Mouse (Mus musculus) midbrain, embryonic 13.5 days (tissue): ENCODE measurements at regions not wholly inside any gene's neighbourhood (a gene's known extent, or its start where the extent isn't known, plus 50 kb on each side); places are given as distances from the start of the nearest gene placed in this dataset.

Experiments used
- ATAC-seq: fragments of 200-750 bp; cut with Nextera tagmentation; 2 replicates; pipeline ENCODE4 v1.8.0; 2017; ENCODE audit warnings: mild to moderate bottlenecking, moderate TSS enrichment, moderate library complexity
- H3K27ac ChIP-seq: fragments of 300-500 bp; sonication (generic); 2 replicates; pipeline ENCODE4 v1.5.1; 2015; ENCODE audit warnings: inconsistent platforms, mild to moderate bottlenecking, moderate library complexity
- H3K27me3 ChIP-seq: fragments of 300-500 bp; sonication (generic); 2 replicates; pipeline ENCODE4 v1.6.1; 2015; ENCODE audit warnings: mild to moderate bottlenecking, inconsistent platforms
- H3K36me3 ChIP-seq: fragments of 300-500 bp; sonication (generic); 2 replicates; pipeline ENCODE4 v1.6.1; 2015; ENCODE audit warnings: mild to moderate bottlenecking, inconsistent platforms
- H3K4me1 ChIP-seq: fragments of 300-500 bp; sonication (generic); replicated peaks from 2 replicates; pipeline ENCODE4 v1.6.1; 2015; ENCODE audit warnings: inconsistent platforms
- H3K4me2 ChIP-seq: fragments of 300-500 bp; sonication (generic); replicated peaks from 2 replicates; pipeline ENCODE4 v1.6.1; 2015; ENCODE audit warnings: moderate library complexity, mild to moderate bottlenecking, inconsistent platforms
- H3K4me3 ChIP-seq: fragments of 300-500 bp; sonication (generic); replicated peaks from 2 replicates; pipeline ENCODE4 v1.5.1; 2015; ENCODE audit warnings: mild to moderate bottlenecking, inconsistent platforms
- H3K9ac ChIP-seq: fragments of 300-500 bp; sonication (generic); replicated peaks from 2 replicates; pipeline ENCODE4 v1.6.1; 2015; ENCODE audit warnings: mild to moderate bottlenecking, inconsistent platforms
- H3K9me3 ChIP-seq: fragments of 300-500 bp; sonication (generic); 2 replicates; pipeline ENCODE4 v1.6.1; 2016; ENCODE audit warnings: mild to moderate bottlenecking, inconsistent platforms
- WGBS: fragments of 180-500 bp; shearing (Covaris S2); methylation state at CpG from one replicate; pipeline ENCODE4 v1.1.7; 2015; 5-methylcytosine and 5-hydroxymethylcytosine counted together

DNA sequence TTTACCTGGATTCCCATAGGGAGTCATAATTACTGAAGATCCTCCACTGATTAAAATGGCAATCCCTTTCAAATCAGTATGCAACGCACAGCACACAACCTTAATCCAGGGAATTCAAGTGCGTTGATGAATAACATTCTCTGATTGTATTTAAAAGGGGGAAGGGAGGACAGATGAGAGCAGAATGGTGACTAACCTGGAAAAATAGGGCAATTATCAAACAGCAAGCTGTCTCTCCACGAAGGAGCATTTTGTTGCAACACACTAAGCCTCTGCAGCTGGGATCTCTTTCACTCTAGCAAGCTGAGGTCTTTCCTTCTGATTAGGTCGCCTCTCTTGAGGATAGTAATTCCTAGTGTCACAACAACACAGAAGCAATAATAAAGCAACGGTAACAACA, 501.5 kb downstream of the Tusc1 start:
- Histone ChIP-seq H3K36me3 (no peaks in the 10 kb centered on the region), H3K27ac (peak overlapping the region; percentile 49; the same call in 1 of the 2 replicates), H3K9me3 (no peaks in the 10 kb centered on the region), H3K27me3 (no peaks in the 10 kb centered on the region), H3K4me1 (peaks cover 12% of the 10 kb centered on the region), H3K9ac (no peak overlapping the region), H3K4me3 (no peak overlapping the region), H3K4me2 (0 out of 2 replicates have a peak overlapping the region, but pooled peaks have one; percentile 11)
- WGBS: 10% methylated on average over 5 of the region's 5 CpGs
- peak; percentile 71 for ATAC-seq

- WGBS: 81% methylated on average over 1 of the region's 1 CpGs
- Histone ChIP-seq H3K36me3 (no peaks in the 10 kb centered on the region), H3K27me3 (no peaks in the 10 kb centered on the region), H3K4me2 (no peak overlapping the region), H3K4me1 (peaks cover 12% of the 10 kb centered on the region), H3K9ac (no peak overlapping the region), H3K9me3 (no peaks in the 10 kb centered on the region), H3K4me3 (no peak overlapping the region), H3K27ac (peak overlapping the region; percentile 27)
- ATAC-seq: peak; percentile 38; the same call in 1 of the 2 replicates
These were observed 504.1 kb downstream of the Tusc1 start for GRCm38 (mm10) chr4:92831181-92831715.

DNA sequence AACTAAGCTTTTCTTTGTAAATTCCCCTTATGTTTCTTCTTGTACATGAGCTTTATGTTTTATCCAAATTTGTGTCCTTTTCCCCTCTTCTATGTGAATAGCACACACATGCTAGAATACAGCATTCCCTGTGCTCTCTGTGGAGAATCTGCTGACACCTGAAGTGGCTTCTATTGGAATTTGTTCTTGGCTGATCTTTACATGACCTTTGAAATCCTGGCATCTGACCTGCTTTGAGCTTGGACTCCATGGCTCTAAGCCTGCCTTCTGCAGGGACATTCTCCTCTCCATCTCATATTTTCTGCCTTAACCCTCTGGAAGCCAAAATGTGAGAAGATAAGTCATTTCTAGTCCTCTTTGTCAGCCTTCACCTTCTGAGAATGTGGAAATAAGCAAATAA, 507.5 kb downstream of the Tusc1 start:
- Histone ChIP-seq H3K27me3 (no peaks in the 10 kb centered on the region), H3K27ac (no peak overlapping the region), H3K4me1 (0 out of 2 replicates have a peak, but pooled peaks cover 5% of the 10 kb centered on the region), H3K4me3 (no peak overlapping the region), H3K9ac (no peak overlapping the region), H3K9me3 (no peaks in the 10 kb centered on the region), H3K36me3 (no peaks in the 10 kb centered on the region), H3K4me2 (no peak overlapping the region)
- no peak for ATAC-seq

DNA sequence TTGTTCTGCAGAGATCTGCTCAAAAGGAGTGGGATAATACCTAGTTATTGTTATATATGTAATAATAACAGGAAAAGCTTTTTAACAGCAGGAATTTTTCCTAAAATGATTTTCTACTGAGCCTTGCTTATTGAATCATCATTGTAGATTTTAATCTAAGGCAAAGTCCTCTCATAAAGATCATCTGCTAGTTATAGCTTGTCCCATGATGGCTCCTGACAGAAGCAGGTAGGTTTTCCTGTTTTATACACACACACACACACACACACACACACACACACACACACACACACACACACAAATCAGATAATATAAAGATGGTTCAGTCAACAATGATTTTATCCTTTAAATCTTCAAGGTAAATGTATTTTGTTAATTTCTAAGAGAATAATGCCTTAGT, 507.9 kb downstream of the Tusc1 start:
- Histone ChIP-seq H3K9me3 (no peaks in the 10 kb centered on the region), H3K4me2 (no peak overlapping the region), H3K36me3 (no peaks in the 10 kb centered on the region), H3K4me1 (0 out of 2 replicates have a peak, but pooled peaks cover 5% of the 10 kb centered on the region), H3K27ac (no peak overlapping the region), H3K9ac (no peak overlapping the region), H3K4me3 (no peak overlapping the region), H3K27me3 (no peaks in the 10 kb centered on the region)
- no peak for ATAC-seq

DNA sequence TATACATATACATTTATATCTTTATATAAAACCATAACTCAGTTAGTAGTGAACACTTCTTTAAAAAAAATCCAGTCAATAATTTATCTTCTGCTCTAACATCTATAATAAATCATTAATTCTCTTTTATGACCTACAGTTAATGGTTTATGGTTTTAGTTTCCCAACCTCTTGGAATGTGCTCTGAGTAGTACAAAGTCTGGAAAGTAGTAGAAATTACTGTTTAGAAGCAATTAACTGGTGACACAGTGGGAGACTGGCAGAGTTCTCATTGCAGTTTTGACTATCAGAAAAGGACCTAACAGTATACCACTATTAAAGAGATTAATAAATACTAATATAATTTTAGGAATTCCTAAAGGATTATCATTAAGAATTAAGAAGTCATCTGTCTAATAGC, 508.3 kb downstream of the Tusc1 start:
- ATAC-seq: no peak
- H3K27me3 ChIP-seq: no peaks in the 10 kb centered on the region

DNA sequence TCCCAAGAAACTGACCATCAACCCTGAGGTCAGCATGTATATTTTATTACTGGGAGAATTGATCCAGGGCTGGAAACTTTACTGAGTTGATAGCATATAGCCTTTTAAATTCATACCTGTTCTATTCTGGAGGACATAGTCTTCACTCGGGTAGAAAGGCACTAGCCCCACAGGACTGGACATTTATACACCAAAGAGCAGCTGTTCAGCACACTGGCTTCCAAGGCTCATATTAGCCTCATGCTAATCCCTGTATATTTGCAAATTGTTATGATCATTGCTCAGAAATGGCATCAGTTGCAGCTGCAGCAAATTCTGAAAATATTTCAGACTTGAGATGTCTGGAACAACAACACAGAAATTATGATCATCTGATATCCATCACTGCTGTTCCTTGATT, 547.2 kb downstream of the Tusc1 start:
- H3K4me1 ChIP-seq: no peaks in the 10 kb centered on the region
- no peaks in the 10 kb centered on the region for H3K27me3 ChIP-seq
- no peak overlapping the region for H3K9ac ChIP-seq
- no peaks in the 10 kb centered on the region for H3K9me3 ChIP-seq
- H3K4me2 ChIP-seq: no peak overlapping the region
- 88% methylated on average over 1 of the region's 1 CpGs for WGBS
- ATAC-seq: no peak
- H3K36me3 ChIP-seq: no peaks in the 10 kb centered on the region
- no peak overlapping the region for H3K4me3 ChIP-seq
- no peak overlapping the region for H3K27ac ChIP-seq

More for the DNA sequence above, 508.3 kb downstream of the Tusc1 start:
- Histone ChIP-seq H3K4me2 (no peak overlapping the region), H3K9me3 (no peaks in the 10 kb centered on the region), H3K4me1 (0 out of 2 replicates have a peak, but pooled peaks cover 5% of the 10 kb centered on the region), H3K4me3 (no peak overlapping the region), H3K9ac (no peak overlapping the region), H3K27ac (no peak overlapping the region), H3K36me3 (no peaks in the 10 kb centered on the region)

DNA sequence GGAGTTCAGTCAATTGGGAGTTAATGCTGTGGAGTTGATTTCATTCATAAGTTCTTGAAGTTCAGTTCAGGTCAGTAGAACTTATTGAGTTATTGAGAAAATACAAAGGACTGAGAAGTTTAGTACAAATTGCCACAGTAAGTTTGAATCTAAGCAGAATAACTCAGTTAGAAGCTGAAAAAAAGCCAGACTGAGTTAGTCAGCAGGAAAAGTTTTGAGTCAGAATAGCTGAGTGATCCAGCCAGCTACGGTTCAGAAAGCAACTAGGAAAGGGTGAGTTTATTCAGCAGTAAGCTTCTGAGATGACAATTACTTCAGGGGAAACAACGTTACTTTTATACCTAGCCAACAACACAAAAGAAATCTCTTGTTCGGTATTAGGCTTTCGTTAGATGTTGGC, 557.2 kb downstream of the Tusc1 start:
- no peak for ATAC-seq
- 80% methylated on average over 4 of the region's 4 CpGs for whole genome bisulfite sequencing
- no peaks in the 10 kb centered on the region for H3K4me1 ChIP-seq
- no peaks in the 10 kb centered on the region for H3K36me3 ChIP-seq
- no peaks in the 10 kb centered on the region for H3K9me3 ChIP-seq
- no peaks in the 10 kb centered on the region for H3K27me3 ChIP-seq
- H3K27ac ChIP-seq: no peak overlapping the region
- no peak overlapping the region for H3K4me2 ChIP-seq
- no peak overlapping the region for H3K9ac ChIP-seq
- no peak overlapping the region for H3K4me3 ChIP-seq

GRCm38 (mm10) chr4:92748070-92748469, 556.5 kb upstream of the Gm12666 start:
- 30% methylated on average over 2 of the region's 2 CpGs for WGBS
- ATAC-seq: no peak
- no peak overlapping the region for H3K27ac ChIP-seq

GRCm38 (mm10) chr4:92746233-92746632, 554.7 kb upstream of the Gm12666 start:
- H3K4me1 ChIP-seq: no peaks in the 10 kb centered on the region
- no peak overlapping the region for H3K9ac ChIP-seq
- no peaks in the 10 kb centered on the region for H3K9me3 ChIP-seq
- H3K36me3 ChIP-seq: no peaks in the 10 kb centered on the region
- no peak overlapping the region for H3K4me3 ChIP-seq
- no peak overlapping the region for H3K27ac ChIP-seq
- WGBS: 68% methylated on average over 2 of the region's 2 CpGs
- ATAC-seq: no peak
- H3K4me2 ChIP-seq: no peak overlapping the region
- no peaks in the 10 kb centered on the region for H3K27me3 ChIP-seq

More at GRCm38 (mm10) chr4:92748070-92748469, 556.5 kb upstream of the Gm12666 start:
- H3K9me3 ChIP-seq: no peaks in the 10 kb centered on the region
- no peak overlapping the region for H3K4me2 ChIP-seq
- no peak overlapping the region for H3K9ac ChIP-seq
- H3K4me3 ChIP-seq: no peak overlapping the region
- H3K27me3 ChIP-seq: no peaks in the 10 kb centered on the region
- H3K36me3 ChIP-seq: no peaks in the 10 kb centered on the region
- no peaks in the 10 kb centered on the region for H3K4me1 ChIP-seq

DNA sequence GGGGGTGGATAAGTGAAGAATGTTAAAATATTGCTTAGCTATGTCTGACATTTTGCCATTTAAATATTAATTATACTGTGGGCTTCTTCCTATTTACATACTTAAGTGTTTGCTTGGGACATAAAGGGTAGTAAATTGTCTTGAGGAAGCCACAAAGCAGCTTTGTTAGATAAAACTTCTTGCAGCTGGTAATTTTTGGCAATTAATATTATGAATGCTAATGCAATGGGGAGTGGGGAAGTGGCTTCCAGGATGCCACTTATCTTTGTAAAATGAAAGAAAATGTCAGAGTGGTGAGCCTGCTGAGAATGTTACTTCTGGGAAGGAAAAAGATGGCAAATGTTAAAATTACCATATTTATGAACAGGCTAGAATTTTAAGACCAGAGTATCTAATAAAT, 511.2 kb upstream of the Gm12666 start:
- H3K9ac ChIP-seq: no peak overlapping the region
- no peaks in the 10 kb centered on the region for H3K9me3 ChIP-seq
- no peaks in the 10 kb centered on the region for H3K27me3 ChIP-seq
- H3K4me1 ChIP-seq: no peaks in the 10 kb centered on the region
- no peaks in the 10 kb centered on the region for H3K36me3 ChIP-seq
- ATAC-seq: no peak
- no peak overlapping the region for H3K4me3 ChIP-seq
- H3K4me2 ChIP-seq: no peak overlapping the region
- no peak overlapping the region for H3K27ac ChIP-seq
